Mouse (Mus musculus): Measurements from ENCODE around the gene Ttc9b. TPM values are rescaled to one million over a fixed set of nuclear protein-coding genes. Genes with fewer than 3 reads are reported as not detected.

The Ttc9b gene
- polyA plus RNA-seq, 1 experiment from 2014 or later = 73.8 TPM

GRCm38 (mm10) chr7:27688246-27688788 is 34.6 kb downstream of the Ttc9b start:
- Histone ChIP-seq H3K4me3 (ENCODE audit: low read depth, low read length) (peak overlapping the region; percentile 47), H3K9ac (ENCODE audit: low read length) (peak overlapping the region; percentile 74), H3K36me3 (ENCODE audit: control insufficient read depth, insufficient read depth, low read length) (no peaks in the 10 kb centered on the region), H3K4me2 (ENCODE audit: low read length) (peak overlapping the region; percentile 80), H3K27me3 (replicated peaks; ENCODE audit: control insufficient read depth, insufficient read depth, low read length) (no peaks in the 10 kb centered on the region), H3K9me3 (replicated peaks; ENCODE audit: control insufficient read depth, low read length) (no peaks in the 10 kb centered on the region), H3K27ac (ENCODE audit: low read depth, low read length) (peak overlapping the region; percentile 79), H3K4me1 (ENCODE audit: control insufficient read depth, insufficient read depth, low read length) (no peaks in the 10 kb centered on the region)
- 39% methylated on average over 14 of the region's 14 CpGs for WGBS
- no peak for DNase-seq (ENCODE audit: low spot score)
- ATAC-seq = no peak

DNA sequence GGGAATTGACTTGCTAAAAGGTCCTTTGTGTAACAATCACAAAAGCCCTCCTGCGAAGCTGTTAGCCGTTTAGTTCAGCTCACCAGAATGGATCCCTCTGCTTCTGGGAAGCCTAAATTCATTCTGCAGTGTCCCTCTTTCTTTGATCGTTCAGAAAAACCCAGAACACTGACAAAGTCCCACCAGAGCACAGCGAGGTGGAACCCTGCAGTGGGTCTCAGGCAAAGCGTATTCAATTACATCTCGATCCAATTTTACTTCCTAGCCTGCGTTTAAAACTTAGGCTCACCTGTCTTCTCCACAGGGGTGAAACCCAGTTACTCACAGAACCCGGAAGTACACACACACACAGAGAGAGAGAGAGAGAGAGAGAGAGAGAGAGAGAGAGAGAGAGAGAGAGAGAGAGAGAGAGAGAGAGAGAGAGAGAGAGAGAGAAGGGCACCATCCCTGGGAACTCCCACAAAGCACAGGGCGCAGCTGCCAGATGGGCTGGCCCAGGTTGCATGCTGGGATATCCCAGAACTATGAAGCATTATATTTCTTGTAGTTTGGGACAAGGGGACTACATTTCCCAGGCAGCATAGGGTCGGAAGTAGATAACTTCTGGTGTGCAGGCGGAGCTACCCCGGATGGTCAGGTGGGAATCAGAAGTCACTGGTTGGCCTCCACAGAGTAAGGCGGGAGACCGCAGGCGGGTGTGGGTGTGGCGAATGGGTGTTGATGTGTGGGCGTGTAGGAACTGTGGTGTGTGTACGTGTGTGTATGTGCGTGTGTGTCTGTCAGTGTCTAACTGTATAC is 35.3 kb downstream of the Ttc9b start, which contains the start of gene Zfp607b:
TSS of gene Zfp607b (plus strand) at position 526 of the 798 bp plus-strand sequence.
- DNase-seq (ENCODE audit: low spot score) = peak; percentile 98
- Histone ChIP-seq H3K4me1 (ENCODE audit: control insufficient read depth, insufficient read depth, low read length) (no peaks in the 10 kb centered on the region), H3K27me3 (replicated peaks; ENCODE audit: control insufficient read depth, insufficient read depth, low read length) (no peaks in the 10 kb centered on the region), H3K4me3 (ENCODE audit: low read depth, low read length) (peak within 1 kb of the TSS; percentile 47), H3K36me3 (ENCODE audit: control insufficient read depth, insufficient read depth, low read length) (no peaks in the 10 kb centered on the region), H3K9ac (ENCODE audit: low read length) (peak within 1 kb of the TSS; percentile 74), H3K9me3 (replicated peaks; ENCODE audit: control insufficient read depth, low read length) (no peaks in the 10 kb centered on the region), H3K27ac (ENCODE audit: low read depth, low read length) (peak within 1 kb of the TSS; percentile 79), H3K4me2 (ENCODE audit: low read length) (peak within 1 kb of the TSS; percentile 80)
- ATAC-seq = peak; percentile 98
- 0% methylated on average over 19 of the region's 19 CpGs for WGBS

DNA sequence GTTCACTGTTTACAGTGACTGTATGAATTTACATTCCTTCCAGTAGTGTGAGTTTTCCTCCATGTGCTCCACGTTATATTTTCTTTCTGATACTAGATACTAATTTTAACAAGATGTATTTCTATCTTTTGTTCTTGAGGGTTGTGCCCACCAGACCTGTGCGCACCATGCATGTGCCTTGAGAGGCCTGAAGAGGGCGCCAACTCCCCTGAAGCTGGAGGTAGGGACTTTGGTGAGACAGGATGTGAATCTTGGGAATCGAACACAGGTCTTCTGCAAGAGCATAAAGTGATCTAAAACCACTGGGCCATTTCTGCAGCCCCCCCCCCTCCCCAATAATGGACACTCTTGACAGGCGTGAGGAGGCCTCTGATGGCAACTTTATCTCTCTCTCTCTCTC is 37.4 kb downstream of the Ttc9b start:
- Histone ChIP-seq H3K27me3 (replicated peaks; ENCODE audit: control insufficient read depth, insufficient read depth, low read length) (no peaks in the 10 kb centered on the region), H3K9ac (ENCODE audit: low read length) (no peak overlapping the region), H3K27ac (ENCODE audit: low read depth, low read length) (no peak overlapping the region), H3K4me3 (ENCODE audit: low read depth, low read length) (no peak overlapping the region), H3K4me1 (ENCODE audit: control insufficient read depth, insufficient read depth, low read length) (no peaks in the 10 kb centered on the region), H3K9me3 (replicated peaks; ENCODE audit: control insufficient read depth, low read length) (no peaks in the 10 kb centered on the region), H3K36me3 (ENCODE audit: control insufficient read depth, insufficient read depth, low read length) (no peaks in the 10 kb centered on the region), H3K4me2 (ENCODE audit: low read length) (no peak overlapping the region)
- WGBS = 44% methylated on average over 5 of the region's 5 CpGs
- DNase-seq (ENCODE audit: low spot score) (peak; percentile 52), ATAC-seq (no peak)

DNA sequence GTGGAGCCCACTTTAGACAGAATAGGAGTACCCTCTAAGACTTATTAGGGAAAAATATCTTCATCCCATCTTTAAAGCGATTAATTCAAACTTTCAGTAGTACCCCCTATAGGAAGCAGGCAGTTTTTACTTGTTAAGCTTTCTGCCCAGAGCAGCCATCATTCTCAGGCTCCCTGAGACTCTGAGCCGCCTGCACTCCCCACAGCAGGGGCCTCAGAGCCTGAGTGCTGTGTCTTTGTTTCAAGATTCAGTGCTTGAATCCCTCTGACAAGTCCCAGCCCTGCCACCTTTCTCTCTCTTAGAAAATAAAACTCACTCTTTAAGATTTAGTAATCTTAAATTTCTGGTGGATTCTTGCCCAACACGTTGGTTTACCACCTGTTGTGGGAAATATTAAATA is 43.0 kb downstream of the Ttc9b start:
- Histone ChIP-seq H3K27ac (ENCODE audit: low read depth, low read length) (no peak overlapping the region), H3K9ac (ENCODE audit: low read length) (no peak overlapping the region), H3K9me3 (replicated peaks; ENCODE audit: control insufficient read depth, low read length) (no peaks in the 10 kb centered on the region), H3K36me3 (ENCODE audit: control insufficient read depth, insufficient read depth, low read length) (peaks cover 21% of the 10 kb centered on the region), H3K4me3 (ENCODE audit: low read depth, low read length) (no peak overlapping the region), H3K4me1 (ENCODE audit: control insufficient read depth, insufficient read depth, low read length) (no peaks in the 10 kb centered on the region), H3K27me3 (replicated peaks; ENCODE audit: control insufficient read depth, insufficient read depth, low read length) (no peaks in the 10 kb centered on the region), H3K4me2 (ENCODE audit: low read length) (no peak overlapping the region)
- ATAC-seq = no peak
- DNase-seq (ENCODE audit: low spot score) = no peak
- 15% methylated on average over 3 of the region's 3 CpGs for WGBS

Other genes with a start within 250 kb of the Ttc9b start
- gene Sptbn4, start 206.2 kb upstream of the Ttc9b start, polyA plus RNA-seq (2014; fragmentation: Nextera tagmentation; extraction: Ambion mirVana) = 1.6 and 1.7 TPM in 2 replicates
- gene Blvrb, start 205.9 kb upstream of the Ttc9b start, polyA plus RNA-seq (2014; fragmentation: Nextera tagmentation; extraction: Ambion mirVana) = 22.4 and 23.7 TPM in 2 replicates
- 12.5 and 14.2 TPM in 2 replicates for gene Sertad3, start 180.1 kb upstream of the Ttc9b start, polyA plus RNA-seq (2014; fragmentation: Nextera tagmentation; extraction: Ambion mirVana)
- gene Sertad1, start 167.0 kb upstream of the Ttc9b start, polyA plus RNA-seq (2014; fragmentation: Nextera tagmentation; extraction: Ambion mirVana) = 8.6 and 9.7 TPM in 2 replicates
- 0.55 and 0.73 TPM in 2 replicates for gene Prx, start 154.6 kb upstream of the Ttc9b start, polyA plus RNA-seq (2014; fragmentation: Nextera tagmentation; extraction: Ambion mirVana)
- 0.08 and 0.27 TPM in 2 replicates for gene Hipk4, start 130.6 kb upstream of the Ttc9b start, polyA plus RNA-seq (2014; fragmentation: Nextera tagmentation; extraction: Ambion mirVana)
- 98.6 and 108 TPM in 2 replicates for gene Pld3, start 100.7 kb upstream of the Ttc9b start, polyA plus RNA-seq (2014; fragmentation: Nextera tagmentation; extraction: Ambion mirVana)
- gene 2310022A10Rik, start 100.7 kb upstream of the Ttc9b start, polyA plus RNA-seq (2014; fragmentation: Nextera tagmentation; extraction: Ambion mirVana) = 26.3 and 31.2 TPM in 2 replicates
- 80.6 and 85.8 TPM in 2 replicates for gene Akt2, start 62.4 kb upstream of the Ttc9b start, polyA plus RNA-seq (2014; fragmentation: Nextera tagmentation; extraction: Ambion mirVana)
- gene Map3k10, start 20.7 kb downstream of the Ttc9b start, polyA plus RNA-seq (2014; fragmentation: Nextera tagmentation; extraction: Ambion mirVana) = 12.8 and 13.8 TPM in 2 replicates
- 10.8 and 14.5 TPM in 2 replicates for gene Zfp607b, start 35.4 kb downstream of the Ttc9b start, polyA plus RNA-seq (2014; fragmentation: Nextera tagmentation; extraction: Ambion mirVana)
- 96.6 and 101 TPM in 2 replicates for gene Zfp60, start 77.5 kb downstream of the Ttc9b start, polyA plus RNA-seq (2014; fragmentation: Nextera tagmentation; extraction: Ambion mirVana)
- gene Zfp626, start 153.3 kb downstream of the Ttc9b start, polyA plus RNA-seq (2014; fragmentation: Nextera tagmentation; extraction: Ambion mirVana) = 2.3 and 2.5 TPM in 2 replicates
- 12.0 and 13.4 TPM in 2 replicates for gene Zfp59, start 184.7 kb downstream of the Ttc9b start, polyA plus RNA-seq (2014; fragmentation: Nextera tagmentation; extraction: Ambion mirVana)
- gene Zfp607a, start 203.6 kb downstream of the Ttc9b start, polyA plus RNA-seq (2014; fragmentation: Nextera tagmentation; extraction: Ambion mirVana) = 1.1 and 1.8 TPM in 2 replicates

All from forebrain, embryonic 14.5 days (tissue).